Mouse (Mus musculus) cerebellum, adult 18-20 months (tissue): ENCODE measurements around the gene Cbx6.

Experiments
- DNase-seq, 2 experiments: peaks; one replicate each; pipeline ENCODE4 v3.0.0; 2021

Gene Cbx6

GRCm38 (mm10) chr15:79834130-79834880, at the start of gene Cbx6, which contains the start of gene Npcd:
Gene Cbx6, minus strand, starts transcription at chr15:79834688.
Gene Npcd, minus strand, starts transcription at chr15:79834237.
- DNase-seq, result peak; percentile 95 to 98

GRCm38 (mm10) chr15:79883352-79883822, 48.9 kb upstream of the Cbx6 start:
- DNase-seq, result peak; percentile 93 to 99

- DNase-seq, result peak; percentile 54 to 57
These were observed 48.3 kb upstream of the Cbx6 start for GRCm38 (mm10) chr15:79882623-79883267.

GRCm38 (mm10) chr15:79880477-79880876, 46.0 kb upstream of the Cbx6 start:
- no peak for DNase-seq

- DNase-seq, result peak; percentile 53 to 56
These were observed 44.8 kb upstream of the Cbx6 start for GRCm38 (mm10) chr15:79879319-79879718.

GRCm38 (mm10) chr15:79878725-79879136, 44.2 kb upstream of the Cbx6 start:
- DNase-seq, result no peak

- no peak for DNase-seq
These were observed 40.9 kb upstream of the Cbx6 start for GRCm38 (mm10) chr15:79875261-79875995.

GRCm38 (mm10) chr15:79873995-79874394, 39.5 kb upstream of the Cbx6 start:
- DNase-seq, result no peak

- DNase-seq, result no peak
These were observed 39.1 kb upstream of the Cbx6 start for GRCm38 (mm10) chr15:79873545-79873944.

- DNase-seq, result no peak
These were observed 32.9 kb upstream of the Cbx6 start for GRCm38 (mm10) chr15:79867260-79868002.

- DNase-seq, result no peak
These were observed 25.3 kb upstream of the Cbx6 start for GRCm38 (mm10) chr15:79859821-79860220.

GRCm38 (mm10) chr15:79858979-79859378, 24.5 kb upstream of the Cbx6 start:
- no peak for DNase-seq

GRCm38 (mm10) chr15:79850143-79850542, 15.7 kb upstream of the Cbx6 start:
- DNase-seq, result no peak

- no peak for DNase-seq
These were observed 12.6 kb upstream of the Cbx6 start for GRCm38 (mm10) chr15:79847100-79847499.

- DNase-seq, result no peak
These were observed 11.5 kb upstream of the Cbx6 start for GRCm38 (mm10) chr15:79845986-79846385.

- DNase-seq, result no peak
These were observed 8.5 kb upstream of the Cbx6 start for GRCm38 (mm10) chr15:79842985-79843384.

- DNase-seq, result no peak
These were observed 5.8 kb upstream of the Cbx6 start for GRCm38 (mm10) chr15:79840281-79840680.

- DNase-seq, result peak in 1 of 2 experiments; percentile 19
These were observed 383 bp upstream of the Cbx6 start for GRCm38 (mm10) chr15:79834881-79835260.

- peak; percentile 43 to 64 for DNase-seq
These were observed 1.0 kb downstream of the Cbx6 start for GRCm38 (mm10) chr15:79833251-79834050.

GRCm38 (mm10) chr15:79832064-79832900, 2.2 kb downstream of the Cbx6 start:
- peak; percentile 80 to 86 for DNase-seq

- peak; percentile 86 to 88 for DNase-seq
These were observed 4.1 kb downstream of the Cbx6 start for GRCm38 (mm10) chr15:79830388-79830787.
